Mouse (Mus musculus): ENCODE results near the gene Tasp1. TPM values are rescaled to one million over a fixed set of nuclear protein-coding genes. Genes with fewer than 3 reads are reported as not detected.
"Not testable (repeated sequence)": the region's sequence is repeated elsewhere in the genome, so short reads cannot be mapped to it uniquely, and the experiment has no call there.

Gene Tasp1
- total RNA-seq, 1 experiment from 2014 or later: 9.5 TPM

DNA sequence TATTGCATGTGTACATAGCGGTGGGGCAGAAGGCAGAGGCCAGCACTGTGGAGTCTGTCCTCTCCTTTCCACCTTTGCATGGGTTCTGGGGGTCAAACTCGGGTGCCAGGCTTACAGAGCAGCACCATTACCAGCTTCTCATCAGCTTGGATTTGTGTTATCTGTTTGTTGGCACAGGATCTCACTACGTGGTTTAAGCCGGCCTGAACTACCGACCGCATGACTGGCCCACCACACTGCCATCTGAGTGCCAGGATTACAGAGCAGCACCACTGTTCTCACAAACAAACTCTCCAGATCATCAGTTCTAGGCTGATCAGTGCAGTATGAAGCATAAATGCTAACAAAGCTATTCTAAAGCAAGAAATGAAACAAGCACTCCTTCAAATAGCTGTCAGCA lies 8.5 kb downstream of the Tasp1 start:
- DNase-seq: no peak

DNA sequence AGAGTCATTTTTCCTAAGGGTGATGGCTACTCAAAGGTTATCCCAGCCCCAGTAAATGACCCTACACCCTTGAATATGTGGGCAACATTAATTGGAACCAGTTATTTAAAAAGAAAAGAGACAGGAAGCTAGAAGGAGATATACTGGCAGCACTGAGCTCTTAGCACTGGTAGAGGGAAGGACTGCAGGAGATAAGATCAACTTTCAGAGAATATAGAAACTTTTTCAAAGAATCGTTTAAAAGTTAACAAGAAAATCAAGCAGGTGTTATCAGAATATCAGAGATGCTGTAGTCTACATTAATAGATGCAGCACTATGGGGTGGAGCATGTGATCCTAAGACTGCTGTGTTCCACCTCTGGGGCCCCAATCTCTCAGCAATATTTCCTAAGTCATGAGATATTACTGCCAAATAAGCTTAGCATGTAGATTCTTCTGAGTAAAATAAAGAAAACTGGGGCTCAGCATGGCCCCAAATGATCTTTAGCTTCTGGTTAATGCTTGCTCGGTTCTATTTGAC lies 14.9 kb downstream of the Tasp1 start:
- DNase-seq: no peak

DNA sequence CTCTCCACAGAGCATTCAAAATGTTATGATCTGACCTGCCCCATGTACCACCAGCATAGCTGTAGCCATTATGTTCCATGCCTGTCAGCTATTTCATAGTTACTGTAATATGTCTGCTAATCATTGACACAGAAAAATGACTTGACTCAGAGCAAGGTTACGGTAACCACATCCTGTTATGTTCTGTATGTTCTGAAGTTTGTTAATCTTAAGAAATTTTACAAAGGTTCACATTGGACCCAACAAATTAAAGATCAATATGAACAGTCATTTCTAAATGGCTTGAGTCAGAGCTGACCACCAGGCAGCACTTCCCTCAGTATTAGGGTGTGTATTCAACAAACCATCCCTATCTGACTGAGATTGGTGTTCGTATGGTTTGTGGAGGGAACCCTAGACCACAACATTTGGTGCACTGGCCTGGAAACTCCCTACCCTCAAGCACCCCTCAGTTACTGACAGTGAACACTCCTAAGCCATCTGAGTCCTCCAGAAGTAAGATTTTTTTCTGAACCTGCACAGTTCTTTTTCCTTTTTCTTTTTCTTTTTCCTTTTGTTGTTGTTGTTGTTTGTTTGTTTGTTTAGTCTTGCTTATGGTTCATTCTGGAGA lies 24.0 kb downstream of the Tasp1 start:
- DNase-seq: no peak

- DNase-seq: no peak
These were observed 24.5 kb downstream of the Tasp1 start for GRCm38 (mm10) chr2:140042081-140042480.

- no peak for DNase-seq
These were observed 29.1 kb downstream of the Tasp1 start for GRCm38 (mm10) chr2:140037459-140037858.

DNA sequence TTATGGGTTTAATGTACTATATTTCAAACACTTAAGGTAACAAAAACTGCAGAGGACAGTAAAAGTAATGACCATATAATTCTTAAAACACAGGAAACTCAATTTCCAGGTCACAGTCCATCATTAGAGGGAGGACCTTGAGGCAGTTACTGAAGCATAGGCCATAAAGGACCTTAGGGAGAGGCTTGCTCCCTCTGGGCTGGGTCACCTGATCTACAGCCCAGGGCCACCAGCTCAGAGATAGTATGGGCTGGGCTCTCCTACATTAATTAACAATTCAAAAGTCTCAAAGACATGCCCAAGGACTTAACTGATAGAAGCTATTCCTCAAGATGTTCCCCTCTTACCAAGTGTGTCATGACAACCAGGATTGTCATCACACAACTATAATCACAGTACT lies 29.8 kb downstream of the Tasp1 start:
- DNase-seq: no peak

- no peak for DNase-seq
These were observed 41.7 kb downstream of the Tasp1 start for GRCm38 (mm10) chr2:140024937-140025336.

GRCm38 (mm10) chr2:140007406-140007805 lies 59.2 kb downstream of the Tasp1 start:
- DNase-seq: no peak

- no peak for DNase-seq
These were observed 68.4 kb downstream of the Tasp1 start for GRCm38 (mm10) chr2:139998170-139998569.

DNA sequence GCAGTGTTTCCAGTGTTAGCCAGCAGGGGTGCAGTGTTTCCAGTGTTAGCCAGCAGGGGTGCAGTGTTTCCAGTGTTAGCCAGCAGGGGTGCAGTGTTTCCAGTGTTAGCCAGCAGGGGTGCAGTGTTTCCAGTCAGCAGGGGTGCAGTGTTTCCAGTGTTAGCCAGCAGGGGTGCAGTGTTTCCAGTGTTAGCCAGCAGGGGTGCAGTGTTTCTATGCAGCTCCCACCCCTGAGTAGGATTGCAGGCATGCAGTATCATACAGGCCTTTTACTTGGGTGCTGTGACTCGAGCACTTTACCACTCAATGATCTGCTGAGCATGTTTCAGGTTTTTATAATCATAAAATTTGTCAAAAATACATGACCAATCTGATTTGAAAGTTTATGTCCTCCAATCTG lies 76.7 kb downstream of the Tasp1 start:
- peak; percentile 3 for DNase-seq

- DNase-seq: no peak
These were observed 99.2 kb downstream of the Tasp1 start for GRCm38 (mm10) chr2:139967451-139967850.

DNA sequence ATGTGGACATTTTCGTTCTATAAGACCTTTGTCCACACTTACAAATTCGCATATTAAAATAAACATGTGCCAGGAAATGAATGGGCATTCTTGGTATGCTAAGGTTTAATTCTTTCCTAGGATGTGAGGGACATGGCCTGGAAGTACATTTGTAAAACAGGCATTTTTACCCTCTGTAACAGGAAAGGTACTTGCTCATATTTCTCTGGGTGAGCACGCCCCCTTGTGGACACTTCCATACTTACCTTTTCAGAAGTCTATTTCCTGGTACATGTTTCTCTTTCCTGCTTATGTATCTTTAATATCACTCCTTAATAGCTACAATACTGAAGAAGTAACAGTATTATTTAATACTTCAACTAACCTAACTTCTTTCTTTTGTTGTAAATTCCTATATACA lies 100.3 kb downstream of the Tasp1 start:
- DNase-seq: peak; percentile 82

- DNase-seq: no peak
These were observed 117.8 kb downstream of the Tasp1 start for GRCm38 (mm10) chr2:139948843-139949242.

GRCm38 (mm10) chr2:139937581-139937980 lies 129.0 kb downstream of the Tasp1 start:
- no peak for DNase-seq

DNA sequence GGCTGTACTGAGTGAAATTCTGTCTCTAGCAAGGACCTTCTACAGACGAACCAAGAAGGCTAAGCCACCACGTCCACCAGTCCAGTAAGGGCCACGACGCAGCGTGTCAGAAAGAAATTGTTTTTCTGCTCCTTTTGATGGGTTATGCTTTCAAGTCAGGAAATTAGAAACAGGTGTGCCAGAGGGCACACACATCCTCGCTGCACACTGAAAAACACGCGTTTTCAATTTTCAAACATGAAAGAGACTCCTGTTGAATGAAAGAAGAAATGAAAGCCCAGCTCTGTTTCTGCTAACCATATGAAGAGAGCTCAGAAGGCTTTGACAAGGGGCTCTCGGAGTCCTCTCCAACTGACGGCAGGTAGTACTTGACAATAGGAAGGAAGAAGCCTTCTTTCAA lies 132.0 kb downstream of the Tasp1 start:
- DNase-seq: no peak

- DNase-seq: no peak
These were observed 132.5 kb downstream of the Tasp1 start for GRCm38 (mm10) chr2:139934033-139934572.

DNA sequence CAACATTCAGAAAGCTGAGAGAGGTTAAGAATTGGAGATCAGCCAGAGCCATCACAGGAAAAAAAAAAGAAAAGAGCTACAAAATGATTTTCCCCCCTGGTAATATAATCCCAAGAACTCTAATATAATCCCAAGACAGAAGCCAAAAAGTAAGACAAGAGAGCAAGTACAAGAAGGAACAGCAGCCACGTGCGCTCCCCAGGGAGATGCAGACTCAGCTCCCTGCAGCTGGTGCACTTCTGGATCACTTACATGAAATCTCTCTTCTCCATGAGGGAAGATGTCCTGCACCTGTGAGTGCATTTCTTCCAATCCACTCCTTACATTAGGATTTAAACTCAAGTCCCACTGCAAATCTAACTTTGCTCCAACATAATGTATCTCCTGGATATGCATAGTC lies 134.4 kb downstream of the Tasp1 start:
- DNase-seq: no peak

DNA sequence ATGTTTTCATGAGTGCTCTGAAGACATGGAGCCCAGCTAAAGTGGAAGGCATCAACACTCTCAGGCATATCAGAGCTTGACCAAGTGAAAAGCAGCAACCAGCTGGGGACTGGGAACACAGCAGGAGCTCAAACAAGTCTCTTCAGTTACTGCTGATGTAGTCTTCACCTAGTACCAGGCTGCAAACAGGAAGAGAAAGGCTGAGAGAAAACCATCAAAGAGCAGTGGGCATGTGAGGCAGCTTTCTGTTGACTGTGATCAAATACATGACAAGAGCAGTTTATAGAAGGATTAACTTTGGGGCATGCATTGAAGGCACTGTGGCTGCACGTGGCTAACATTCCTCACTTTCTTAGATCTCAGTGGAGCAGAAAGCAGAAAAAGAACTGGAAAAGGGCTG lies 141.7 kb downstream of the Tasp1 start:
- no peak for DNase-seq

DNA sequence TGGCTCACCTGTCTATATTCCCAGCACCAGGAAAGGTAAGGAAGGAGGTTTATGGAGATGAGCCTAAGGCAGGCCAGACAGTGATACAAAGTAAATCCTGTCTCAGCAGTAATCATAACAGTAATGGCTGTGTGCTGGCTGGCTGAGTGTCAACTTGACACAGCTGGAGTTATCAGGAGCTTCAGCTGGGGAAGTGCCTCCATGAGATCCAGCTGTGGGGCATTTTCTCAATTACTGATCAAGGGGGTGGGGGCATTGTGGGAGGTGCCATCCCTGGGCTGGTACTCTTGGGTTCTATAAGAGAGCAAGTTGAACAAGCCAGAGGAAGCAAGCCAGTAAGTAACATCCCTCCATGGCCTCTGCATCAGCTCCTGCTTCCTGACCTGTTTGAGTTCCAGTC lies 145.2 kb downstream of the Tasp1 start:
- not testable (repeated sequence) for DNase-seq

- DNase-seq: peak; percentile 12
These were observed 146.8 kb downstream of the Tasp1 start for GRCm38 (mm10) chr2:139919757-139920156.

GRCm38 (mm10) chr2:139906441-139907157 lies 160.0 kb downstream of the Tasp1 start:
- no peak for DNase-seq

GRCm38 (mm10) chr2:139891405-139892089 lies 175.1 kb downstream of the Tasp1 start:
- no peak for DNase-seq

DNA sequence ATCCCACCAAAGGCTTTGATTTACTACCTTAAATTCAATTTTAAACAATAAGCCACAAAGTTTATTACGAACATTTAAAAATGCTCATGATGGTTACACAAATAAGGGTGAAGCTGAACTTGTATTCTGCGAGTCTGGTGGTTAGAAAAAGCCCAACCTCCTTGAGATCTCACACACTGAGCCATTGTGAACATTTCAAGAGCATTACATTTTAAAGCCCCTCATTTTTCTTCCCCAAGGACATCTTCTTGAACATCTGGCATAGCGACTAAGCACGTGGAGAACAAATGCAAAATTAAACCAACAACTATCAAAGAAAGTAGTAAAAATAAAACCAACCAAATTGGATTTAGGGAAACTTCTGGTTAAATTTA lies 182.4 kb downstream of the Tasp1 start:
- no peak for DNase-seq
